Mouse (Mus musculus): ENCODE data around the gene Mia. TPM values are rescaled to one million over a fixed set of nuclear protein-coding genes. Genes with fewer than 3 reads are reported as not detected.

The Mia gene
- polyA plus RNA-seq, 2 experiments = 0.52 to 0.67 TPM

- ATAC-seq (ENCODE audit: insufficient read depth) = no peak
- WGBS (ENCODE audit: insufficient replicate concordance) = 61% methylated on average over 4 of the region's 4 CpGs
- no peak for DNase-seq (ENCODE audit: low read depth in 3 of 3, low spot score in 3 of 3)
- Histone ChIP-seq H3K9ac (replicated peaks) (no peak overlapping the region), H3K4me3 (ENCODE audit: insufficient read depth in 1 of 2, low read depth in 2 of 2, low read length in 2 of 2) (no peak overlapping the region), H3K36me3 (replicated peaks; ENCODE audit: control insufficient read depth, insufficient read depth, low read depth) (peaks cover 4% of the 10 kb centered on the region), H3K4me2 (ENCODE audit: low read depth) (no peak overlapping the region), H3K9me3 (ENCODE audit: control insufficient read depth, low read length) (no peaks in the 10 kb centered on the region), H3K27ac (no peak overlapping the region), H3K27me3 (ENCODE audit: control insufficient read depth, insufficient read depth, low read length) (no peaks in the 10 kb centered on the region), H3K4me1 (replicated peaks; ENCODE audit: control insufficient read depth in 2 of 2, insufficient read depth in 2 of 2, low read length in 1 of 2) (peaks cover 0 to 7% of the 10 kb centered on the region in 2 experiments; a peak in 3 of 4 replicates)
- TF ChIP-seq CTCF (IDR thresholded peaks at IDR 0.05; ENCODE audit: low read depth) (no peak), EP300 (IDR thresholded peaks at IDR 0.05; ENCODE audit: low read depth) (no peak)
These were observed 19.2 kb downstream of the Mia start for GRCm38 (mm10) chr7:27161744-27162143.

DNA sequence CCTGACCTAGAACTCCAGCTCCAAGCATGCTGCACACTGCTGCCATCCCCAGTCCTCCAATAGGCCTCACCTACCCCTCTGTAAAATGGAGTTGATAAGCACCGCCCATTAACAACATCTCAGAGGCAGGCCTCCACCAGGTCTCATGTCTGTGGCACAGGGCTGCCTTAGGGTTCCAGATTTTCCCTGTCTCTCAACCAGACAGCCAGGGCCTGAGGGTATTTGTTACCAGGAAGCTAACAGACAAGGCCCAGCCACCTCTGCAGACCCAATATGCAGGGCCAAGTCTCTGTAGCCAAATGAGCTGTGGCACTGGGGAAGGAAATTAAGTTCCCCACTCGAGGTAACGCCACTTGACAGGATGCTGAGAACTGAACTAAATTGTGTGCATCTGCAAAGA lies 20.0 kb downstream of the Mia start:
- Histone ChIP-seq H3K4me1 (replicated peaks; ENCODE audit: control insufficient read depth in 2 of 2, insufficient read depth in 2 of 2, low read length in 1 of 2) (peaks cover 0 to 7% of the 10 kb centered on the region in 2 experiments; a peak in 3 of 4 replicates), H3K4me2 (ENCODE audit: low read depth) (no peak overlapping the region), H3K9ac (replicated peaks) (no peak overlapping the region), H3K36me3 (replicated peaks; ENCODE audit: control insufficient read depth, insufficient read depth, low read depth) (peaks cover 4% of the 10 kb centered on the region), H3K27me3 (ENCODE audit: control insufficient read depth, insufficient read depth, low read length) (no peaks in the 10 kb centered on the region), H3K27ac (no peak overlapping the region), H3K9me3 (ENCODE audit: control insufficient read depth, low read length) (no peaks in the 10 kb centered on the region), H3K4me3 (ENCODE audit: insufficient read depth in 1 of 2, low read depth in 2 of 2, low read length in 2 of 2) (no peak overlapping the region)
- ATAC-seq (ENCODE audit: insufficient read depth) = no peak
- DNase-seq (ENCODE audit: low read depth in 3 of 3, low spot score in 3 of 3) = no peak
- no peak for TF ChIP-seq CTCF (IDR thresholded peaks at IDR 0.05; ENCODE audit: low read depth)
- no peak for TF ChIP-seq EP300 (IDR thresholded peaks at IDR 0.05; ENCODE audit: low read depth)
- WGBS (ENCODE audit: insufficient replicate concordance) = 53% methylated on average over 3 of the region's 3 CpGs

GRCm38 (mm10) chr7:27159882-27160281 lies 21.1 kb downstream of the Mia start:
- TF ChIP-seq EP300 (IDR thresholded peaks at IDR 0.05; ENCODE audit: low read depth) (no peak), CTCF (IDR thresholded peaks at IDR 0.05; ENCODE audit: low read depth) (peak; percentile 99)
- H3K36me3 ChIP-seq (replicated peaks; ENCODE audit: control insufficient read depth, insufficient read depth, low read depth) = peaks cover 4% of the 10 kb centered on the region
- H3K9ac ChIP-seq (replicated peaks) = no peak overlapping the region
- H3K4me3 ChIP-seq (ENCODE audit: insufficient read depth in 1 of 2, low read depth in 2 of 2, low read length in 2 of 2) = no peak overlapping the region
- no peak overlapping the region for H3K27ac ChIP-seq
- WGBS (ENCODE audit: insufficient replicate concordance) = 10% methylated on average over 8 of the region's 8 CpGs
- H3K9me3 ChIP-seq (ENCODE audit: control insufficient read depth, low read length) = no peaks in the 10 kb centered on the region
- peaks cover 0 to 7% of the 10 kb centered on the region in 2 experiments; a peak in 2 of 4 replicates for H3K4me1 ChIP-seq (replicated peaks; ENCODE audit: control insufficient read depth in 2 of 2, insufficient read depth in 2 of 2, low read length in 1 of 2)
- no peaks in the 10 kb centered on the region for H3K27me3 ChIP-seq (ENCODE audit: control insufficient read depth, insufficient read depth, low read length)
- ATAC-seq (ENCODE audit: insufficient read depth) = peak; percentile 76
- H3K4me2 ChIP-seq (ENCODE audit: low read depth) = no peak overlapping the region
- DNase-seq (ENCODE audit: low read depth in 3 of 3, low spot score in 3 of 3) = peak; percentile 52 to 66 (median 56)

- DNase-seq (ENCODE audit: low read depth in 3 of 3, low spot score in 3 of 3) (no peak), ATAC-seq (ENCODE audit: insufficient read depth) (no peak)
- 81% methylated on average over 6 of the region's 6 CpGs for WGBS (ENCODE audit: insufficient replicate concordance)
- no peak overlapping the region for H3K4me2 ChIP-seq (ENCODE audit: low read depth)
- H3K9ac ChIP-seq (replicated peaks) = no peak overlapping the region
- H3K4me1 ChIP-seq (replicated peaks; ENCODE audit: control insufficient read depth in 2 of 2, insufficient read depth in 2 of 2, low read length in 1 of 2) = peaks cover 0 to 7% of the 10 kb centered on the region in 2 experiments; a peak in 2 of 4 replicates
- H3K27me3 ChIP-seq (ENCODE audit: control insufficient read depth, insufficient read depth, low read length) = no peaks in the 10 kb centered on the region
- H3K4me3 ChIP-seq (ENCODE audit: insufficient read depth in 1 of 2, low read depth in 2 of 2, low read length in 2 of 2) = no peak overlapping the region
- TF ChIP-seq CTCF (IDR thresholded peaks at IDR 0.05; ENCODE audit: low read depth) = no peak
- TF ChIP-seq EP300 (IDR thresholded peaks at IDR 0.05; ENCODE audit: low read depth) = no peak
- H3K27ac ChIP-seq = no peak overlapping the region
- no peaks in the 10 kb centered on the region for H3K9me3 ChIP-seq (ENCODE audit: control insufficient read depth, low read length)
- H3K36me3 ChIP-seq (replicated peaks; ENCODE audit: control insufficient read depth, insufficient read depth, low read depth) = peaks cover 4% of the 10 kb centered on the region
These were observed 21.7 kb downstream of the Mia start for GRCm38 (mm10) chr7:27159256-27159655.

GRCm38 (mm10) chr7:27158171-27158570 lies 22.8 kb downstream of the Mia start:
- H3K4me2 ChIP-seq (ENCODE audit: low read depth) = no peak overlapping the region
- peaks cover 4% of the 10 kb centered on the region for H3K36me3 ChIP-seq (replicated peaks; ENCODE audit: control insufficient read depth, insufficient read depth, low read depth)
- ATAC-seq (ENCODE audit: insufficient read depth) (no peak), DNase-seq (ENCODE audit: low read depth in 3 of 3, low spot score in 3 of 3) (no peak)
- 81% methylated on average over 9 of the region's 9 CpGs for WGBS (ENCODE audit: insufficient replicate concordance)
- peaks cover 0 to 7% of the 10 kb centered on the region in 2 experiments; a peak in 2 of 4 replicates for H3K4me1 ChIP-seq (replicated peaks; ENCODE audit: control insufficient read depth in 2 of 2, insufficient read depth in 2 of 2, low read length in 1 of 2)
- H3K27me3 ChIP-seq (ENCODE audit: control insufficient read depth, insufficient read depth, low read length) = no peaks in the 10 kb centered on the region
- no peak overlapping the region for H3K9ac ChIP-seq (replicated peaks)
- no peak overlapping the region for H3K27ac ChIP-seq
- TF ChIP-seq EP300 (IDR thresholded peaks at IDR 0.05; ENCODE audit: low read depth) (no peak), CTCF (IDR thresholded peaks at IDR 0.05; ENCODE audit: low read depth) (no peak)
- no peak overlapping the region for H3K4me3 ChIP-seq (ENCODE audit: insufficient read depth in 1 of 2, low read depth in 2 of 2, low read length in 2 of 2)
- H3K9me3 ChIP-seq (ENCODE audit: control insufficient read depth, low read length) = no peaks in the 10 kb centered on the region
